Mouse (Mus musculus) forebrain, postnatal 0 days (tissue): ENCODE measurements at regions not wholly inside any gene's neighbourhood (a gene's known extent, or its start where the extent isn't known, plus 50 kb on each side); places are given as distances from the start of the nearest gene placed in this dataset.
A peak's percentile ranks its signal among the peaks of the same experiment; 100 is the strongest.

Experiments used
- ATAC-seq: fragments of 200-750 bp; cut with Nextera tagmentation; 2 replicates; pipeline ENCODE4 v1.8.0; 2017; ENCODE audit warnings: mild to moderate bottlenecking, moderate library complexity
- DNase-seq: peaks from one replicate; pipeline ENCODE4 v3.0.0-alpha.2; 2015
- H3K27ac ChIP-seq: fragments of 300-500 bp; sonication (generic); 2 replicates; pipeline ENCODE4 v1.5.1; 2014; ENCODE audit warnings: low read depth, mild to moderate bottlenecking, antibody characterized with exemption, low read length, moderate library complexity, mixed read lengths
- H3K27me3 ChIP-seq: fragments of 300-500 bp; sonication (generic); 2 replicates; pipeline ENCODE4 v1.6.1; 2014; ENCODE audit warnings: mild to moderate bottlenecking, low read length, mixed read lengths; ENCODE audit not compliant: insufficient read depth
- H3K36me3 ChIP-seq: fragments of 300-500 bp; sonication (generic); 2 replicates; pipeline ENCODE4 v1.6.1; 2014; ENCODE audit warnings: mild to moderate bottlenecking, moderate library complexity; ENCODE audit not compliant: insufficient read depth
- H3K4me1 ChIP-seq: fragments of 300-500 bp; sonication (generic); 2 replicates; pipeline ENCODE4 v1.6.1; 2014; ENCODE audit warnings: antibody characterized with exemption; ENCODE audit not compliant: insufficient read depth
- H3K4me2 ChIP-seq: fragments of 300-500 bp; sonication (generic); 2 replicates; pipeline ENCODE4 v1.6.1; 2014; ENCODE audit warnings: low read depth, mild to moderate bottlenecking, moderate library complexity
- H3K4me3 ChIP-seq: fragments of 300-500 bp; sonication (generic); 2 replicates; pipeline ENCODE4 v1.5.1; 2014; ENCODE audit warnings: low read depth, low read length, mixed read lengths
- H3K9ac ChIP-seq: fragments of 300-500 bp; sonication (generic); 2 replicates; pipeline ENCODE4 v1.6.1; 2014; ENCODE audit warnings: mild to moderate bottlenecking
- H3K9me3 ChIP-seq: fragments of 300-500 bp; sonication (generic); 2 replicates; pipeline ENCODE4 v1.6.1; 2016; ENCODE audit warnings: low read length
- CTCF ChIP-seq: sonication (generic); IDR thresholded peaks from 2 replicates; pipeline ENCODE4 v1.5.1; 2016; ENCODE audit warnings: antibody characterized with exemption, control low read depth, low read depth
- WGBS: fragments of 180-500 bp; shearing (Covaris S2); extraction: QIAGEN DNeasy Blood & Tissue Kit; methylation state at CpG from one replicate; pipeline ENCODE4 v1.1.7; 2014; 5-methylcytosine and 5-hydroxymethylcytosine counted together

- WGBS = 26% methylated on average over 6 of the region's 6 CpGs
- no peak overlapping the region for H3K4me2 ChIP-seq
- no peaks in the 10 kb centered on the region for H3K36me3 ChIP-seq
- H3K27ac ChIP-seq = no peak overlapping the region
- no peak for ATAC-seq
- no peaks in the 10 kb centered on the region for H3K9me3 ChIP-seq
- H3K27me3 ChIP-seq = no peaks in the 10 kb centered on the region
- peaks cover 9% of the 10 kb centered on the region for H3K4me1 ChIP-seq
- TF ChIP-seq CTCF = no peak
- no peak overlapping the region for H3K9ac ChIP-seq
- DNase-seq = no peak
- H3K4me3 ChIP-seq = no peak overlapping the region
Measured at GRCm38 (mm10) chr12:69442321-69442720, 70.1 kb upstream of the Gm9887 start.

- Histone ChIP-seq H3K27ac (no peak overlapping the region), H3K9ac (no peak overlapping the region), H3K9me3 (no peaks in the 10 kb centered on the region), H3K4me2 (no peak overlapping the region), H3K4me3 (no peak overlapping the region), H3K36me3 (no peaks in the 10 kb centered on the region), H3K4me1 (peaks cover 9% of the 10 kb centered on the region), H3K27me3 (no peaks in the 10 kb centered on the region)
- 78% methylated on average over 4 of the region's 4 CpGs for WGBS
- DNase-seq (no peak), ATAC-seq (no peak)
- TF ChIP-seq CTCF = no peak
Measured at GRCm38 (mm10) chr12:69441764-69442163, 69.5 kb upstream of the Gm9887 start.

- Histone ChIP-seq H3K9ac (no peak overlapping the region), H3K27me3 (no peaks in the 10 kb centered on the region), H3K27ac (no peak overlapping the region), H3K4me1 (no peaks in the 10 kb centered on the region), H3K4me3 (no peak overlapping the region), H3K9me3 (no peaks in the 10 kb centered on the region), H3K36me3 (no peaks in the 10 kb centered on the region), H3K4me2 (no peak overlapping the region)
- 88% methylated on average over 5 of the region's 5 CpGs for WGBS
- DNase-seq = no peak
- TF ChIP-seq CTCF = no peak
- no peak for ATAC-seq
Measured at GRCm38 (mm10) chr12:69438271-69438670, 66.0 kb upstream of the Gm9887 start.

- no peak for DNase-seq
- peak; percentile 80; the same call in 1 of the 2 replicates for ATAC-seq
- Histone ChIP-seq H3K27me3 (no peaks in the 10 kb centered on the region), H3K27ac (no peak overlapping the region), H3K36me3 (no peaks in the 10 kb centered on the region), H3K4me1 (no peaks in the 10 kb centered on the region), H3K9ac (no peak overlapping the region), H3K4me3 (no peak overlapping the region), H3K4me2 (no peak overlapping the region), H3K9me3 (no peaks in the 10 kb centered on the region)
- 11% methylated on average over 10 of the region's 10 CpGs for WGBS
- TF ChIP-seq CTCF = no peak
Measured at GRCm38 (mm10) chr12:69436839-69437501, 64.7 kb upstream of the Gm9887 start.

- no peaks in the 10 kb centered on the region for H3K9me3 ChIP-seq
- WGBS = 88% methylated on average over 4 of the region's 4 CpGs
- H3K9ac ChIP-seq = no peak overlapping the region
- H3K27ac ChIP-seq = no peak overlapping the region
- no peak for ATAC-seq
- no peak for TF ChIP-seq CTCF
- no peak for DNase-seq
- no peaks in the 10 kb centered on the region for H3K4me1 ChIP-seq
- no peak overlapping the region for H3K4me3 ChIP-seq
- no peaks in the 10 kb centered on the region for H3K27me3 ChIP-seq
- no peak overlapping the region for H3K4me2 ChIP-seq
- no peaks in the 10 kb centered on the region for H3K36me3 ChIP-seq
Measured at GRCm38 (mm10) chr12:69434315-69434714, 62.1 kb upstream of the Gm9887 start.

GRCm38 (mm10) chr12:69432086-69432485, 59.8 kb upstream of the Gm9887 start:
- WGBS = 43% methylated on average over 7 of the region's 7 CpGs

GRCm38 (mm10) chr12:69428108-69428507, 55.9 kb upstream of the Gm9887 start:
- H3K36me3 ChIP-seq = no peaks in the 10 kb centered on the region
- no peaks in the 10 kb centered on the region for H3K9me3 ChIP-seq
- H3K4me2 ChIP-seq = no peak overlapping the region
- DNase-seq = no peak
- H3K9ac ChIP-seq = no peak overlapping the region
- TF ChIP-seq CTCF = no peak
- H3K27ac ChIP-seq = no peak overlapping the region
- no peak for ATAC-seq
- no peak overlapping the region for H3K4me3 ChIP-seq
- H3K4me1 ChIP-seq = no peaks in the 10 kb centered on the region
- WGBS = 44% methylated on average over 6 of the region's 6 CpGs
- no peaks in the 10 kb centered on the region for H3K27me3 ChIP-seq

More at GRCm38 (mm10) chr12:69432086-69432485, 59.8 kb upstream of the Gm9887 start:
- no peak overlapping the region for H3K4me2 ChIP-seq
- ATAC-seq = no peak
- no peak for DNase-seq
- H3K4me3 ChIP-seq = no peak overlapping the region
- H3K4me1 ChIP-seq = no peaks in the 10 kb centered on the region
- no peaks in the 10 kb centered on the region for H3K27me3 ChIP-seq
- no peaks in the 10 kb centered on the region for H3K9me3 ChIP-seq
- no peak for TF ChIP-seq CTCF
- H3K36me3 ChIP-seq = no peaks in the 10 kb centered on the region
- H3K27ac ChIP-seq = no peak overlapping the region
- H3K9ac ChIP-seq = no peak overlapping the region

GRCm38 (mm10) chr12:69425610-69426009, 53.4 kb upstream of the Gm9887 start:
- WGBS = 93% methylated on average over 3 of the region's 3 CpGs
- TF ChIP-seq CTCF = no peak
- H3K9me3 ChIP-seq = no peaks in the 10 kb centered on the region

More at GRCm38 (mm10) chr12:69425610-69426009, 53.4 kb upstream of the Gm9887 start:
- H3K4me1 ChIP-seq = no peaks in the 10 kb centered on the region
- no peak overlapping the region for H3K27ac ChIP-seq
- no peaks in the 10 kb centered on the region for H3K27me3 ChIP-seq
- H3K4me3 ChIP-seq = no peak overlapping the region
- H3K9ac ChIP-seq = no peak overlapping the region
- H3K4me2 ChIP-seq = no peak overlapping the region
- H3K36me3 ChIP-seq = no peaks in the 10 kb centered on the region
- ATAC-seq (no peak), DNase-seq (no peak)
